Mouse (Mus musculus): ENCODE results near the gene Zfp788.
"Not testable (repeated sequence)": the region's sequence is repeated elsewhere in the genome, so short reads cannot be mapped to it uniquely, and the experiment has no call there.

Gene Zfp788

GRCm38 (mm10) chr7:41632409-41633220 lies at the start of gene Zfp788:
Gene Zfp788 (plus strand): TSS chr7:41633203.
- peak; percentile 85 for DNase-seq (ENCODE audit: extremely low spot score, low read depth, low spot score)

GRCm38 (mm10) chr7:41587831-41588230 lies 45.2 kb upstream of the Zfp788 start:
- not testable (repeated sequence) for DNase-seq (ENCODE audit: extremely low spot score, low read depth, low spot score)

GRCm38 (mm10) chr7:41598615-41599014 lies 34.4 kb upstream of the Zfp788 start:
- no peak for DNase-seq (ENCODE audit: extremely low spot score, low read depth, low spot score)

GRCm38 (mm10) chr7:41599034-41599813 lies 33.8 kb upstream of the Zfp788 start, which contains the start of gene 2610021A01Rik:
Gene 2610021A01Rik (plus strand): TSS chr7:41599230.
- DNase-seq (ENCODE audit: extremely low spot score, low read depth, low spot score): peak; percentile 63

- DNase-seq (ENCODE audit: extremely low spot score, low read depth, low spot score): no peak
Observed at GRCm38 (mm10) chr7:41599932-41600548, 33.0 kb upstream of the Zfp788 start.

GRCm38 (mm10) chr7:41611654-41612053 lies 21.3 kb upstream of the Zfp788 start:
- no peak for DNase-seq (ENCODE audit: extremely low spot score, low read depth, low spot score)

- DNase-seq (ENCODE audit: extremely low spot score, low read depth, low spot score): not testable (repeated sequence)
Observed at GRCm38 (mm10) chr7:41616241-41616640, 16.8 kb upstream of the Zfp788 start.

- peak; percentile 82 for DNase-seq (ENCODE audit: extremely low spot score, low read depth, low spot score)
Observed at GRCm38 (mm10) chr7:41633221-41633984, 400 bp downstream of the Zfp788 start.

GRCm38 (mm10) chr7:41674326-41674725 lies 41.3 kb downstream of the Zfp788 start:
- DNase-seq (ENCODE audit: extremely low spot score, low read depth, low spot score): not testable (repeated sequence)

All from hindlimb bud, embryonic 11.5 days (tissue).